Mouse (Mus musculus) splenic B cell, adult 2 months (primary cell): ENCODE results near the gene Hint2.
A peak's percentile ranks its signal among the peaks of the same experiment; 100 is the strongest.

Experiments used
- DNase-seq: peaks from one replicate; pipeline ENCODE4 v3.0.0-alpha.2; 2011; ENCODE audit warnings: low read depth, low spot score
- H3K27me3 ChIP-seq: 2 replicates; pipeline ENCODE4 v1.6.1; 2012; ENCODE audit warnings: mild to moderate bottlenecking, low read length, moderate library complexity, mixed read lengths; ENCODE audit not compliant: control insufficient read depth, poor library complexity, insufficient read depth, severe bottlenecking
- H3K36me3 ChIP-seq: 2 replicates; pipeline ENCODE4 v1.6.1; 2012; ENCODE audit warnings: mild to moderate bottlenecking, low read length, moderate library complexity, mixed read lengths; ENCODE audit not compliant: control insufficient read depth, poor library complexity, insufficient read depth, severe bottlenecking

Hint2 gene

GRCm38 (mm10) chr4:43673703-43674102 lies 17.4 kb upstream of the Hint2 start:
- Histone ChIP-seq H3K36me3 (no peaks in the 10 kb centered on the region), H3K27me3 (no peaks in the 10 kb centered on the region)
- no peak for DNase-seq

GRCm38 (mm10) chr4:43672070-43672469 lies 15.8 kb upstream of the Hint2 start:
- peak; percentile 89 for DNase-seq
- H3K27me3 ChIP-seq = no peaks in the 10 kb centered on the region
- H3K36me3 ChIP-seq = no peaks in the 10 kb centered on the region

GRCm38 (mm10) chr4:43669428-43669794 lies 13.1 kb upstream of the Hint2 start:
- H3K27me3 ChIP-seq = no peaks in the 10 kb centered on the region
- DNase-seq = no peak

GRCm38 (mm10) chr4:43668782-43669427 lies 12.6 kb upstream of the Hint2 start, which contains the start of the genes Tmem8b and Fam221b:
TSS of gene Tmem8b (plus strand) at chr4:43668971.
TSS of gene Fam221b (minus strand) at chr4:43669145.
- no peaks in the 10 kb centered on the region for H3K36me3 ChIP-seq
- no peaks in the 10 kb centered on the region for H3K27me3 ChIP-seq
- peak; percentile 88 for DNase-seq

More at GRCm38 (mm10) chr4:43669428-43669794, 13.1 kb upstream of the Hint2 start:
- H3K36me3 ChIP-seq = no peaks in the 10 kb centered on the region

- H3K36me3 ChIP-seq = no peaks in the 10 kb centered on the region
- peak; percentile 49 for DNase-seq
- no peaks in the 10 kb centered on the region for H3K27me3 ChIP-seq
Measured at GRCm38 (mm10) chr4:43666412-43666811, 10.1 kb upstream of the Hint2 start.

- H3K27me3 ChIP-seq = no peaks in the 10 kb centered on the region; the same call in 1 of the 2 replicates
- DNase-seq = peak; percentile 39
- no peaks in the 10 kb centered on the region for H3K36me3 ChIP-seq
Measured at GRCm38 (mm10) chr4:43657146-43657545, 880 bp upstream of the Hint2 start.

- no peaks in the 10 kb centered on the region for H3K27me3 ChIP-seq
- H3K36me3 ChIP-seq = no peaks in the 10 kb centered on the region
- no peak for DNase-seq
Measured at GRCm38 (mm10) chr4:43655656-43656338, 469 bp downstream of the Hint2 start.

- no peaks in the 10 kb centered on the region for H3K27me3 ChIP-seq
- no peak for DNase-seq
- H3K36me3 ChIP-seq = no peaks in the 10 kb centered on the region
Measured at GRCm38 (mm10) chr4:43653161-43654015, 2.9 kb downstream of the Hint2 start, which contains the start of gene Spag8. TSS of gene Spag8 (minus strand) at chr4:43653594.

GRCm38 (mm10) chr4:43652726-43653125 lies 3.5 kb downstream of the Hint2 start:
- Histone ChIP-seq H3K27me3 (no peaks in the 10 kb centered on the region), H3K36me3 (no peaks in the 10 kb centered on the region)
- DNase-seq = no peak

GRCm38 (mm10) chr4:43649783-43650182 lies 6.5 kb downstream of the Hint2 start:
- no peaks in the 10 kb centered on the region for H3K27me3 ChIP-seq
- no peaks in the 10 kb centered on the region for H3K36me3 ChIP-seq
- DNase-seq = no peak

- DNase-seq = no peak
- Histone ChIP-seq H3K27me3 (no peaks in the 10 kb centered on the region), H3K36me3 (no peaks in the 10 kb centered on the region)
Measured at GRCm38 (mm10) chr4:43640491-43640890, 15.8 kb downstream of the Hint2 start.

- H3K27me3 ChIP-seq = no peaks in the 10 kb centered on the region
- no peaks in the 10 kb centered on the region for H3K36me3 ChIP-seq
- no peak for DNase-seq
Measured at GRCm38 (mm10) chr4:43640076-43640475, 16.2 kb downstream of the Hint2 start.

- H3K36me3 ChIP-seq = no peaks in the 10 kb centered on the region
- DNase-seq = no peak
- H3K27me3 ChIP-seq = no peaks in the 10 kb centered on the region
Measured at GRCm38 (mm10) chr4:43636751-43637150, 19.5 kb downstream of the Hint2 start.

- no peak for DNase-seq
- Histone ChIP-seq H3K27me3 (no peaks in the 10 kb centered on the region), H3K36me3 (no peaks in the 10 kb centered on the region)
Measured at GRCm38 (mm10) chr4:43634621-43635374, 21.5 kb downstream of the Hint2 start.
